Mouse (Mus musculus) myocyte (in vitro differentiated cells): ENCODE data around the gene Ccdc73. TPM values are rescaled to one million over a fixed set of nuclear protein-coding genes. Genes with fewer than 3 reads are reported as not detected.
"Not testable (repeated sequence)": the region's sequence is repeated elsewhere in the genome, so short reads cannot be mapped to it uniquely, and the experiment has no call there.

ENCODE experiments used
- H3K27me3 ChIP-seq: one replicate; pipeline ENCODE4 v1.6.1; 2011; ENCODE audit not compliant: control insufficient read depth, insufficient read depth, insufficient read length
- H3K36me3 ChIP-seq: one replicate; pipeline ENCODE4 v1.6.1; 2011; ENCODE audit not compliant: control insufficient read depth, insufficient read depth
- H3K4me2 ChIP-seq: one replicate; pipeline ENCODE4 v1.6.1; 2011; ENCODE audit warnings: low read depth, control low read depth
- H3K4me3 ChIP-seq: one replicate; pipeline ENCODE4 v1.5.1; 2011; ENCODE audit warnings: mild to moderate bottlenecking, control low read depth, moderate library complexity
- H3K79me2 ChIP-seq: one replicate; pipeline ENCODE4 v1.6.1; 2011; ENCODE audit not compliant: control insufficient read depth, insufficient read depth
- H3ac ChIP-seq: one replicate; pipeline ENCODE4 v1.6.1; 2011; ENCODE audit not compliant: control insufficient read depth, insufficient read length
- CEBPB ChIP-seq: IDR thresholded peaks from 2 replicates; pipeline ENCODE4 v1.6.1; 2011; ENCODE audit warnings: mild to moderate bottlenecking, moderate library complexity; ENCODE audit not compliant: poor library complexity, insufficient read depth, severe bottlenecking
- E2F4 ChIP-seq: IDR thresholded peaks from one replicate; pipeline ENCODE4 v1.6.1; 2011; ENCODE audit warnings: mild to moderate bottlenecking, control low read depth, moderate library complexity; ENCODE audit not compliant: insufficient read depth
- MAX ChIP-seq: IDR thresholded peaks from one replicate; pipeline ENCODE4 v1.6.1; 2011; ENCODE audit warnings: low read depth, mild to moderate bottlenecking, control low read depth
- MYOD1 ChIP-seq, 3 experiments: IDR thresholded peaks; one replicate each; pipeline ENCODE4 v1.6.1; 2011; ENCODE audit warnings: control low read depth in 2 of 3, low read depth in 2 of 3, mild to moderate bottlenecking in 2 of 3, moderate library complexity in 1 of 3; ENCODE audit not compliant: insufficient read length in 2 of 3, control insufficient read depth in 1 of 3
- MYOG ChIP-seq, 3 experiments: IDR thresholded peaks; one replicate each; pipeline ENCODE4 v1.6.1; 2011; ENCODE audit warnings: control low read depth in 2 of 3, low read depth in 2 of 3, mild to moderate bottlenecking in 2 of 3; ENCODE audit not compliant: insufficient read length in 2 of 3, control insufficient read depth in 1 of 3, insufficient read depth in 1 of 3
- POLR2A ChIP-seq: IDR thresholded peaks from one replicate; pipeline ENCODE4 v1.6.1; 2011; ENCODE audit warnings: low read depth, mild to moderate bottlenecking, control low read depth, moderate library complexity; ENCODE audit not compliant: insufficient read length
- POLR2AphosphoS2 ChIP-seq: IDR thresholded peaks from one replicate; pipeline ENCODE4 v1.6.1; 2011; ENCODE audit warnings: low read depth, control low read depth; ENCODE audit not compliant: insufficient read length
- REST ChIP-seq: IDR thresholded peaks from one replicate; pipeline ENCODE4 v1.6.1; 2011; ENCODE audit warnings: mild to moderate bottlenecking, control low read depth, moderate library complexity; ENCODE audit not compliant: insufficient read depth, insufficient read length
- SRF ChIP-seq: IDR thresholded peaks from one replicate; pipeline ENCODE4 v1.6.1; 2011; ENCODE audit warnings: low read depth; ENCODE audit not compliant: control insufficient read depth, insufficient read length
- TCF12 ChIP-seq: IDR thresholded peaks from one replicate; pipeline ENCODE4 v1.6.1; 2011; ENCODE audit warnings: mild to moderate bottlenecking, control low read depth; ENCODE audit not compliant: poor library complexity, insufficient read depth, severe bottlenecking
- TCF3 ChIP-seq: IDR thresholded peaks from one replicate; pipeline ENCODE4 v1.6.1; 2011; ENCODE audit warnings: low read depth, control low read depth; ENCODE audit not compliant: insufficient read length
- USF1 ChIP-seq: IDR thresholded peaks from one replicate; pipeline ENCODE4 v1.6.1; 2011; ENCODE audit warnings: low read depth, mild to moderate bottlenecking, control low read depth, moderate library complexity
- polyA plus RNA-seq: library from polyadenylated mRNA; unstranded; fragments of >200 nt; fragmentation: generic; extraction: Trizol; gene quantifications from one replicate; pipeline ENCODE4 v1.2.1, GENCODE M21; 2012; ENCODE audit warnings: missing spikeins

The Ccdc73 gene
- polyA plus RNA-seq, 1 experiment = 0.18 TPM

DNA sequence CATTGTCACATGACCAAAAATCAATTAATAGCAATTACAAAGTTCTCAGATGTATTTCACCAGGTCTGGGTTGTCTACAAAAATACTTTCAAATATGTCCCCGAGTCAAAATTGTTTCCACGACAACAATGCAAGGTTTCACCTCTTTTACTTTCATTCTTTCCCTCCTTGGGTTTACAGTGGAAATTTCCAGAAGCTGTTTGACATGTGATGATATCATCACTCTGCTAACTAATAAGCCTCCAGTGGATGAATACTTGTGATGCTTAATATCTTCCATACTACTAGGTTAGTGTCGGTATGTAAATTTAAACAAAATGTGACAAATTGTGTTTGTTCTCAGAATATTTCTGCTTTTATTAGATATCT is 17.6 kb upstream of the Ccdc73 start:
- Histone ChIP-seq H3K79me2 (no peaks in the 10 kb centered on the region), H3ac (peak overlapping the region; percentile 43), H3K27me3 (no peaks in the 10 kb centered on the region), H3K4me3 (peak overlapping the region; percentile 34), H3K36me3 (no peaks in the 10 kb centered on the region), H3K4me2 (peak overlapping the region; percentile 88)
- TF ChIP-seq POLR2AphosphoS2 = no peak
- TF ChIP-seq TCF12 = no peak
- no peak for TF ChIP-seq MAX
- TF ChIP-seq E2F4 = no peak
- no peak for TF ChIP-seq TCF3
- TF ChIP-seq SRF = no peak
- no peak for TF ChIP-seq MYOD1 (IDR thresholded peaks at IDR 0.05; ENCODE audit: control insufficient read depth in 1 of 3, insufficient read length in 2 of 3, low read depth in 2 of 3)
- no peak for TF ChIP-seq POLR2A
- no peak for TF ChIP-seq CEBPB

DNA sequence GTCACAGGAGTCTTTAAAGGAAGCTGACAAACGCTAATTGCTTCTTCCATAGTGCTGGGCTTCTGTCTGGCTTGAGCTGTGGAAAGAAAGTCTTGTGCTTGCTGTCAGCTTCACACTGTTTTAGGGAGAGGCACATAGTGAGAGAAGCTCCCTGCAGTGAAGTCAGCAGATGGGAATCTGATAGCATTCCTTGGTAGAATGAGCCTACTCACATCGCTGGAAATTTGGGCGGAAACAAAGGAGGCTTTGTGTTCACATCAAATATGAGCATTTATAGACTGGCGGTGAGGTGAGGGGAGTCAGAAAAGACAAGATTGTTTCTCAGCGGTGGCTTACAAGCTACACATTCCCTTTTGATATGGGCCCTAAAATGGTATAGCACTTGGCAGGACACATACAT is 15.9 kb upstream of the Ccdc73 start:
- H3K4me3 ChIP-seq = no peak overlapping the region
- H3ac ChIP-seq = no peak overlapping the region
- no peak for TF ChIP-seq USF1
- no peak for TF ChIP-seq MYOD1 (IDR thresholded peaks at IDR 0.05; ENCODE audit: control insufficient read depth in 1 of 3, insufficient read length in 2 of 3, low read depth in 2 of 3)
- no peak for TF ChIP-seq POLR2AphosphoS2
- TF ChIP-seq POLR2A = no peak
- TF ChIP-seq MYOG (IDR thresholded peaks at IDR 0.05; ENCODE audit: control insufficient read depth in 1 of 3, insufficient read depth in 1 of 3, insufficient read length in 2 of 3, low read depth in 2 of 3) = no peak
- no peak for TF ChIP-seq E2F4
- TF ChIP-seq TCF3 = no peak
- no peak for TF ChIP-seq MAX
- no peak for TF ChIP-seq TCF12
- H3K36me3 ChIP-seq = no peaks in the 10 kb centered on the region
- H3K27me3 ChIP-seq = no peaks in the 10 kb centered on the region
- H3K79me2 ChIP-seq = no peaks in the 10 kb centered on the region
- peak overlapping the region; percentile 62 for H3K4me2 ChIP-seq

DNA sequence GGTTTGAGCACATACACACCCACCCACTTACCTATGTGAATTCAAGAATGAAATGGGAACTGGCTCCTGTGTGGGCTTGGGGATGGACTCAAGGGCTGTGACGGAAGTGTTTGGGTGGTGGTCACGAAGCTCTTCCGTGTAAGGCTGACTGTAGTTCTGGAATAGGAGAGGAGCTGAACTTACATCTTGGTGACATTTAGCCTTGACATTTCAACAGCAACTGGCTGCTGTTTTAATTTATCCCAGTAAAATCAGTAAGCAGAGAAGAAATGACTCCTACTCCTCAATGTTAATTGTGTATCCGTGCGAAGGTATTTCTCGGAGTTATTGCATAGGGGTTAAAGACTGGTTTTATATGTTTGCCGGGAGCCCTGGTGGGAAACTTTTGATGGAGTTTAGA is 15.1 kb upstream of the Ccdc73 start:
- H3K27me3 ChIP-seq = no peaks in the 10 kb centered on the region
- H3K4me3 ChIP-seq = no peak overlapping the region
- no peak overlapping the region for H3K4me2 ChIP-seq

DNA sequence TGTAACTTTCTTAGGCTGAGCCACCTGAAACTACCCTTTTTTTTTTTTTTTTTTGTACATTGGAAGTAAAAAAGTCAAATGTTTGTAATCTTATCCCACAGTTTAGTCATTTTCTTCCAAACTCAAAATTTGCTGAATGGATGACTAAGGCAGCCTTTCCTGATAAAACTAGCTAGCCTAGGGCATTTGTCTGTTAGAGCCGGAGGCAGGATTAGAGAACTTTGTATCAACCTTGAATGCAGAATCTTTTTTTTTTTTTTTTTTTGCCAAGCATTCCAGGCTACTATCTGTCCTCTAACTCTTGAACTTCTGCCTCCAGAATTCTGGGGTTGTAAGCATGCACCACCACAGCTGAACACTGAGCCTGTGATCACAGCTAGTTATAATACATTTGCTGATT is 12.8 kb upstream of the Ccdc73 start:
- Histone ChIP-seq H3ac (no peak overlapping the region), H3K27me3 (no peaks in the 10 kb centered on the region), H3K4me2 (peak overlapping the region; percentile 54), H3K79me2 (no peaks in the 10 kb centered on the region), H3K4me3 (no peak overlapping the region), H3K36me3 (no peaks in the 10 kb centered on the region)
- no peak for TF ChIP-seq TCF3
- TF ChIP-seq E2F4 = no peak
- no peak for TF ChIP-seq MYOD1 (IDR thresholded peaks at IDR 0.05; ENCODE audit: control insufficient read depth in 1 of 3, insufficient read length in 2 of 3, low read depth in 2 of 3)
- TF ChIP-seq POLR2AphosphoS2 = no peak
- no peak for TF ChIP-seq TCF12
- TF ChIP-seq CEBPB = no peak
- TF ChIP-seq POLR2A = no peak
- no peak for TF ChIP-seq MYOG (IDR thresholded peaks at IDR 0.05; ENCODE audit: control insufficient read depth in 1 of 3, insufficient read depth in 1 of 3, insufficient read length in 2 of 3, low read depth in 2 of 3)
- no peak for TF ChIP-seq REST
- TF ChIP-seq MAX = no peak
- TF ChIP-seq USF1 = no peak
- no peak for TF ChIP-seq SRF

More for the DNA sequence above, 15.1 kb upstream of the Ccdc73 start:
- no peak overlapping the region for H3ac ChIP-seq
- TF ChIP-seq POLR2AphosphoS2 = no peak
- H3K79me2 ChIP-seq = no peaks in the 10 kb centered on the region
- H3K36me3 ChIP-seq = no peaks in the 10 kb centered on the region

DNA sequence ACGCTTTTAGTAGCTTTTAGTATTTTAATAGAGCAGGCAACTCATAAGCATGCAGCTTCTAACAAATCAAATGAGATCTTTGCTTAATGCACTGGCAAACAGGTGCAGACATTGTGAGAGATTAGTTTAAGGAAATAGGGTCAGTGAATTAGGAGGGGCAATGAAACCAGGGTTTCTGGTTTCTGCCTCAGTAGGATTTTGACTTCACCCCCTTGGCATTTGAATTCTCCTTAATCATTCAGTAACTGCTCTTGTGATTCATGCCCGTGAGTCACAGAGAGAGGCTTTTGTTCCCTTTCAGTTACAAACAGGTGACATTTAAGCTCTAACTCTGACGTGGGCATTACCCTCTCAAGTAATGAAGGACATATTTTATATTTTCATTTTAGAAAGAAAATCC is 11.9 kb upstream of the Ccdc73 start:
- H3ac ChIP-seq = no peak overlapping the region
- no peaks in the 10 kb centered on the region for H3K79me2 ChIP-seq

DNA sequence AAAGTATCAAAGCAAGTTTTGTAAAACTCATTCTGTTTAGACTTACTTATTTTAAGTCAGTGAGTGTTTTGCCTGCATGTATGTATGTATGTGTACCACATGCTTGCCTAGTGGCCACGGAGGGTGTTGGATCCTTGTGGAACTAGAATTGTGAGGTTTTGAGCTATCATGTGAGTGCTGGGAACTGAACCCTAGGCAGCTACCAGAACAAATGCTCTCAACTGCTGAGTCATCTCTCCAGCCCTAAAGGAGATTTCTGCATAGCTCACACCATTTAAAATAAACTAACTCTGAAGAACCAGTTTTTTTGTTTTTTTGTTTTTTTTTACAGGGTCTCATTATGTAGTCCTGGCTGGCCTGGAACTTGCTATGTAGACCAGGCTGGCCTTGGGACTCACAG is 11.4 kb upstream of the Ccdc73 start:
- Histone ChIP-seq H3K27me3 (no peaks in the 10 kb centered on the region), H3ac (no peak overlapping the region), H3K79me2 (no peaks in the 10 kb centered on the region), H3K4me2 (no peak overlapping the region), H3K4me3 (no peak overlapping the region), H3K36me3 (no peaks in the 10 kb centered on the region)
- no peak for TF ChIP-seq E2F4
- TF ChIP-seq CEBPB = no peak
- TF ChIP-seq SRF = no peak
- TF ChIP-seq USF1 = no peak
- TF ChIP-seq POLR2AphosphoS2 = no peak
- TF ChIP-seq POLR2A = no peak
- TF ChIP-seq REST = no peak
- TF ChIP-seq MAX = no peak
- TF ChIP-seq MYOG (IDR thresholded peaks at IDR 0.05; ENCODE audit: control insufficient read depth in 1 of 3, insufficient read depth in 1 of 3, insufficient read length in 2 of 3, low read depth in 2 of 3) = no peak
- no peak for TF ChIP-seq TCF12
- no peak for TF ChIP-seq TCF3

More for the DNA sequence above, 11.9 kb upstream of the Ccdc73 start:
- Histone ChIP-seq H3K36me3 (no peaks in the 10 kb centered on the region), H3K4me3 (no peak overlapping the region), H3K4me2 (peak overlapping the region; percentile 54), H3K27me3 (no peaks in the 10 kb centered on the region)
- TF ChIP-seq MYOD1 (IDR thresholded peaks at IDR 0.05; ENCODE audit: control insufficient read depth in 1 of 3, insufficient read length in 2 of 3, low read depth in 2 of 3) (peak in 2 of 3 experiments; percentile 13 to 37), TCF3 (no peak)

DNA sequence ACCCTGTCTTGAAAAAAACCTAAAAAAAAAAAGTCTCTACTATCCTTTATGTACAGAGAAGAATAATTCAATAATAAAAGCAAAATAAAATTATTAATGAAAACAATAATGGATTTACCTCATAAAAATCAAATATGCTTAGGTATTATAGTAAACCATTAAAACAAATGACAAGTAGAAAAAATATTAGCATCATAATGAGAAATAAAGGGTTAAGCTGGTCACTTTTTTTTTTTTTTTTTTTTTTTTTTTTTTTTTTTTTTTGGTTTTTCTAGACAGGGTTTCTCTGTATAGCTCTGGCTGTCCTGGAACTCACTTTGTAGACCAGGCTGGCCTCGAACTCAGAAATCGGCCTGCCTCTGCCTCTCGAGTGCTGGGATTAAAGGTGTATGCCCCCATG is 9.5 kb upstream of the Ccdc73 start:
- not testable (repeated sequence) for H3ac ChIP-seq, H3K4me2 ChIP-seq, H3K79me2 ChIP-seq, H3K36me3 ChIP-seq, H3K4me3 ChIP-seq, H3K27me3 ChIP-seq
